Mouse (Mus musculus) layer of hippocampus, adult 9-10 months (tissue): ENCODE results near the gene Cyp4f40.
"Not testable (repeated sequence)": the region's sequence is repeated elsewhere in the genome, so short reads cannot be mapped to it uniquely, and the experiment has no call there.

Experiments used
- DNase-seq: peaks from one replicate; pipeline ENCODE4 v3.0.0; 2022; ENCODE audit warnings: low spot score

Cyp4f40 gene

GRCm38 (mm10) chr17:32658712-32659111 lies at the start of gene Cyp4f40:
Cyp4f40 (plus strand) TSS chr17:32658900.
- no peak for DNase-seq

DNA sequence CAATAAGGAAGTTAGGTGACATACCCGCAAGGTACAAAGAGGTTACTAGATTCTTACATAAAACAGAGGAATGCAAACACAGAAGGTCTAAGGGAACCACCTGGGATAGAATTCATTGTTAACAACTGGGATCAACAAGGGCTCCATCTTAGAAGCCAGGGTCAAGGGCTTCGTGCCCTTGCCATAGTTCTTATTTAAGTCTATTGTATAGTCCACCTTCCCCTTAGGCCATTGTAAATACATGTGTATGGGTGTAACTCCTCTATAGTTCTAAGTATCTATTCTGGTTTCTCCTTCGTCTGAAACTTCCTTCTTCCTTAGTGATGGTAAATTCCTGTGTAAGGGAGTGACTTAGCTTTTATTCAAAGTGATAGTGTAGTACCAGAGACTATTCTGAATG lies 48.5 kb upstream of the Cyp4f40 start:
- DNase-seq, result not testable (repeated sequence)

GRCm38 (mm10) chr17:32610896-32611295 lies 47.8 kb upstream of the Cyp4f40 start:
- DNase-seq, result no peak

- no peak for DNase-seq
These were observed 46.3 kb upstream of the Cyp4f40 start for GRCm38 (mm10) chr17:32612417-32612816.

- DNase-seq, result no peak
These were observed 41.4 kb upstream of the Cyp4f40 start for GRCm38 (mm10) chr17:32617252-32617651.

GRCm38 (mm10) chr17:32621018-32621417 lies 37.7 kb upstream of the Cyp4f40 start, which contains the start of gene Cyp4f37:
Cyp4f37 (plus strand) TSS chr17:32621309.
- not testable (repeated sequence) for DNase-seq

GRCm38 (mm10) chr17:32629726-32630125 lies 29.0 kb upstream of the Cyp4f40 start:
- not testable (repeated sequence) for DNase-seq

GRCm38 (mm10) chr17:32631936-32632335 lies 26.8 kb upstream of the Cyp4f40 start:
- no peak for DNase-seq

DNA sequence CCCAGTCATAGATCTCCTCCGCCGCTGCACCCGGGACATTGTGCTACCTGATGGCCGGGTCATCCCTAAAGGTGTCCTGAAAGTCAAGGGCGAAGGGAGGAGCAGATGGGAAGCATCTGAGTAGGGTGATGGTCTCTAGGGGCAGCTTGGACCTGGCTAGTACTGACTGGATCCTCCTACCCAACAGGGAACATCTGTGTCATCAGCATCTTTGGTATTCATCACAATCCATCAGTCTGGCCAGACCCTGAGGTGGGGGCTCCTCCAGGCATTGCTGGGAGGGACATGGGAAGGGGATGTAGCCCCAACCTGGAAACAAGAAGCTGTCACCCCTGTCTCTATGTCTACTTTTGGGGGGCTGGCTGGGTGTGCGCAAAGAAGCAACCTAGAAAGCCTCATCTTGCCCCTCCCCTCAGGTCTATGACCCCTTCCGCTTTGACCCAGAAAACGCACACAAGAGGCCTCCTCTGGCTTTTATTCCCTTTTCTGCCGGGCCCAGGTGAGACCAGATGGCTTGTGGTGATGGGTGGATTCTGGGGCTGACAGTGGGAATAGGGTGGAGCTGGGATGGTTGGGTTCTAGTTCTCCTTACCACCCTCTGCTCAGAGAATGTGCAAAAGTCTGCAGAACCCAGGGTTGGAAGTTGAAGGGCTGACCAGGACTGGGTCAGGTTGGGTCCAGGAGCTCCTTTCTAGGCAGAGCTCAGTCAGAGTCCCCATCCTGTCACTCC lies 24.3 kb upstream of the Cyp4f40 start:
- not testable (repeated sequence) for DNase-seq

GRCm38 (mm10) chr17:32634972-32635314 lies 23.8 kb upstream of the Cyp4f40 start:
- DNase-seq, result peak; percentile 64

DNA sequence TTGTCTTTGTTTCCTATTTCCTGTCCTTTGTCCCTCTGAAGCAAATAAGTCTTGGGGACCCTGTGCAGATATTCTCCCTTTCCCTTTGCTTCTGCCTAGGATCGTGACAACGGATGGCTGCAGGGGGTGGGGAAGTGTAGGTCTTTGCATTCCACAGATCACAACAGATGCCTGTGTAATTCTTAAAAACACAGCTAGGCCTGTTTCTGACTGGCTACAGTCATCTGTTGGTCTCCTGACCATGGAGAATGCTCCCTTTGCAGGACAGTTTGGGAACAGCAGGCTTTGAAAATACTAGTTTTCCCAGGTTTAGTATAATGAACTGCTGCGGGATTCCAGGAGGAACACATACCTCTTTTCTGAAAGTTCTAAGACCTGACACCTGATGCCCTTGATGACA lies 22.4 kb upstream of the Cyp4f40 start:
- DNase-seq, result no peak

DNA sequence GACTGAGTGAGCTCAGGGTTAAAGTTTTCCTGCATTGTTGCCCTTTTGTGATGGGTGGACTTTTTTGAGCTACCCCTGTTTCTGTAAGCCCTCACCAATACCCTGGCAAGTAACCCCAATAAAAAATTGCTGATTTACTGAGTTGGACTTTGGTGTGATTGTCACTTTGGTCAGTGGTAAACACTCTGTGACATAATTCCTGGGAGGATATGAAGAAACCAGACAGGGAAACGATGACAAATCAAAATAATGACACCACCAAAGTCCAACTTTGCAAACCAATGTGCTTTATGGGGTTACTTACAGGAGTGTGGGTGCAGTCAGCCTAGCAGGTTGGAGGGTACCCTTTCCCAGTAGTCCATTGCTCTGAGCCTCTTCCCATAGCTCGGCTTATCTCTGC lies 21.5 kb upstream of the Cyp4f40 start:
- no peak for DNase-seq

- DNase-seq, result no peak
These were observed 12.1 kb upstream of the Cyp4f40 start for GRCm38 (mm10) chr17:32646631-32647030.

GRCm38 (mm10) chr17:32653860-32654259 lies 4.8 kb upstream of the Cyp4f40 start:
- no peak for DNase-seq

DNA sequence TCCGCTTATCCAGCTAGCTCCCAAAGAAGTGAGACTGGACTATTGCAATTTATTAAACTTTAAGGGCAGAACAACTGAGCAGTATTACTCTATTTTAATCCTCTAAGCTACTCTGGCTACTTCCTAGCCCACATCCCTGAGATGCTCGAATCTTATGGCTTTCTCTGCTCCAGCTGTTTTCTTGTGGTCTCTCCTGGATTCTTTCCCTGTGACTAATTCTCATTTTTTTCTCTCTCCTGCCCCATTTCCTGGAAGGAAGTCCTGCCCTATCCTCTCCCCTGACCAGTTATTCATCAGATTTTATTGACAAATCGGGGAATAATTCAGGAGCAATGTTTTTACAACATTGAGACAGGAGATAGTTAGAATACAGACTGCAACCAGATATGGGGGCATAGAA lies 1.7 kb upstream of the Cyp4f40 start:
- no peak for DNase-seq

DNA sequence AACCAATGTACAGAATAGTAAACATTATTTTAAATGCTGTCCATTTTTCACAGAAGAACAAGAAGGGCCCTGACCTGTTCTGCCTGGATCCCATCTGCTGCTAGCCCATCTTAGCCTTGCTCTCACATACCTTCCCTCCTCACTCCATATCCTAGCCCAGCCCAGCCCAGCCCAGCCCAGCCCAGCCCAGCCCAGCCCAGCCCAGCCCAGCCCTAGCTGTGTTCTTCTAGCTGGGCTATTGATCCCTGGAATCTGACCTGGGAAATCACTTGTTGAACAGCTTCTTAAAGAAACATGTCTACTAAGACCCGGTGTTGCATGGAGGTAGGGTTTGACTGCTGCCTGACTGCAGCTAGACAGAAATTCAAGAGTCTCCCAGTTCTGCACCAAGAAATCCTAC lies 454 bp upstream of the Cyp4f40 start:
- no peak for DNase-seq

DNA sequence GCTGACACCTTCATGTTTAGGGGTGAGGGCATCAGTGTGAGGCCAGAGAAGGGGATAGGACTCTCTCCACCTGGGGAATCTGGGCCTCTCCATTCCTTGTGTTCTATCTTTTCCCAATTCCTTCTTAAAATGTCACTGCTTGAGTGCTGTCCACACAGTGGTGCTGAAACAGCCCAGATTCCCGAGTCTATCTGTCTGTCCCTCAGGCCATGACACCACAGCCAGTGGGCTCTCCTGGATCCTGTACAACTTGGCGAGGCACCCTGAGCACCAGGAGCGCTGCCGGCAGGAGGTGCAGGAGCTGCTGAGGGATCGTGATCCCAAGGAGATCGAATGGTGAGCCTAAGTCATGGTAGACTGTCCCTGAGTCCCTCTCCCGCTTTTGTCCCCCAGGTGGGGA lies 15.3 kb downstream of the Cyp4f40 start:
- DNase-seq, result no peak

GRCm38 (mm10) chr17:32676040-32676635 lies 17.4 kb downstream of the Cyp4f40 start:
- no peak for DNase-seq

- peak; percentile 33 for DNase-seq
These were observed 21.7 kb downstream of the Cyp4f40 start for GRCm38 (mm10) chr17:32680404-32680803.

GRCm38 (mm10) chr17:32685048-32685750 lies 26.5 kb downstream of the Cyp4f40 start, which contains the start of gene Cyp4f15:
Cyp4f15 (plus strand) TSS chr17:32685627.
- peak; percentile 5 for DNase-seq

GRCm38 (mm10) chr17:32686722-32687121 lies 28.0 kb downstream of the Cyp4f40 start:
- DNase-seq, result no peak

DNA sequence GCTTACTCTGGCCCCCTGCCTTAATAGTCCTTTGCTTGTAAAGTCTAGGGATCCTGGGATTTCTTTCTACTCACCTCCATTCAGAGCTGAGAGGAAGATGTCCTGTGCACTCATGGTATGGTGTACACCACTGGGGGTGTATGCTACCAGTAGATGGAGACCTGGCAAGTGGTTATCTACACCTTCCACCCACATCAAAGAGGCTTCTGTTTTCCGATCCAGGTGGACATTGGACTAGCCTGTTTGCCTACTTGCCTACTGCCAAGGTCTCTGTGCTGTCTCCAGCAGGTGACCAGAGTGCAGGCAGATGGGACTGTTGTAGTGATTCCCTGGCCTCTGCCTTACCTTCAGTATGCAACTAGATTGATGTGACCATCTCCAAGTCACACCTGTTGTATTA lies 32.3 kb downstream of the Cyp4f40 start:
- no peak for DNase-seq

GRCm38 (mm10) chr17:32702826-32703225 lies 44.1 kb downstream of the Cyp4f40 start:
- no peak for DNase-seq
